Mouse (Mus musculus): Measurements from ENCODE around the gene 4930523C07Rik.

GRCm38 (mm10) chr1:160033948-160034598 is 10.1 kb upstream of the 4930523C07Rik start:
- TF ChIP-seq CTCF (IDR thresholded peaks at IDR 0.05; ENCODE audit: control insufficient read depth, insufficient read depth, insufficient read length) = no peak
- no peak for TF ChIP-seq MAX (IDR thresholded peaks at IDR 0.05)
- TF ChIP-seq MYOD1 (IDR thresholded peaks at IDR 0.05; ENCODE audit: control insufficient read depth, insufficient read length, low read depth) = no peak

Data from C2C12 (cell line).